8 mouse cellular contexts compared by ENCODE assay signal in genomic region chr19:5662310-5662709, GRCm38 (mm10). TPM values are rescaled to one million over a fixed set of nuclear protein-coding genes. Genes with fewer than 3 reads are reported as not detected.
A peak's percentile ranks its signal among the peaks of the same experiment; 100 is the strongest.
DNase-seq lines count a peak whose midpoint lies in the region; ATAC-seq and TF ChIP-seq lines count a peak whose summit lies in the region.

No protein-coding gene starts in this region.

- H3K4me2 ChIP-seq in lung, embryonic 14.5 days: peak overlapping the region; percentile 60
- H3K4me2 ChIP-seq in heart, embryonic 15.5 days: peak overlapping the region; percentile 56
- peak overlapping the region; percentile 62 for H3K4me2 ChIP-seq in lung, postnatal 0 days (replicated peaks; ENCODE audit: low read depth, low read length)
- peak overlapping the region; percentile 77 for H3K4me2 ChIP-seq in stomach, embryonic 16.5 days (ENCODE audit: low read depth, low read length)

- no peak for ATAC-seq in lung, embryonic 14.5 days (ENCODE audit: insufficient read depth)
- ATAC-seq in heart, embryonic 15.5 days (replicated peaks; ENCODE audit: insufficient number of reproducible peaks, insufficient read depth, low FRiP score, low read depth): no peak
- no peak for ATAC-seq in lung, postnatal 0 days
- ATAC-seq in stomach, embryonic 16.5 days (ENCODE audit: insufficient read depth, low FRiP score): no peak

- no peaks in the 10 kb centered on the region for H3K9me3 ChIP-seq in lung, embryonic 14.5 days (ENCODE audit: low read depth, low read length)
- no peaks in the 10 kb centered on the region for H3K9me3 ChIP-seq in heart, embryonic 15.5 days (replicated peaks)
- no peaks in the 10 kb centered on the region for H3K9me3 ChIP-seq in lung, postnatal 0 days (ENCODE audit: low read length)
- no peaks in the 10 kb centered on the region for H3K9me3 ChIP-seq in stomach, embryonic 16.5 days (replicated peaks; ENCODE audit: control insufficient read depth, low read length)

- 61% methylated on average over 8 of the region's 8 CpGs for WGBS in lung, embryonic 14.5 days
- 63% methylated on average over 8 of the region's 8 CpGs for WGBS in heart, embryonic 15.5 days
- WGBS in lung, postnatal 0 days: 61% methylated on average over 8 of the region's 8 CpGs
- 62% methylated on average over 8 of the region's 8 CpGs for WGBS in stomach, embryonic 16.5 days

- H3K9ac ChIP-seq in lung, embryonic 14.5 days: peak overlapping the region; percentile 60
- H3K9ac ChIP-seq in heart, embryonic 15.5 days: peak overlapping the region; percentile 61
- peak overlapping the region; percentile 20; the same call in 1 of the 2 replicates for H3K9ac ChIP-seq in lung, postnatal 0 days (replicated peaks; ENCODE audit: low read depth)
- H3K9ac ChIP-seq in stomach, embryonic 16.5 days (ENCODE audit: low read length): peak overlapping the region; percentile 76

- no peak for DNase-seq in lung, embryonic 14.5 days
- no peak for DNase-seq in lung, postnatal 4 days
- DNase-seq in lung, postnatal 0 days (ENCODE audit: low spot score): no peak
- no peak for DNase-seq in frontal cortex, postnatal 36 days (ENCODE audit: low spot score in 2 of 2)
- DNase-seq in embryo, embryonic 9.5 days (ENCODE audit: extremely low spot score): no peak
- DNase-seq in right cerebral cortex, adult 2 months (ENCODE audit: low spot score in 2 of 2): no peak

- no peak for TF ChIP-seq EP300 in lung, postnatal 0 days (IDR thresholded peaks at IDR 0.05)

- H3K4me1 ChIP-seq in lung, embryonic 14.5 days (ENCODE audit: insufficient read depth): peaks cover 5% of the 10 kb centered on the region; the same call in 1 of the 2 replicates
- H3K4me1 ChIP-seq in heart, embryonic 15.5 days (replicated peaks): peaks cover 27% of the 10 kb centered on the region
- no peaks in the 10 kb centered on the region for H3K4me1 ChIP-seq in lung, postnatal 0 days (ENCODE audit: insufficient read depth, low read depth, low read length)
- H3K4me1 ChIP-seq in stomach, embryonic 16.5 days (ENCODE audit: control insufficient read depth, insufficient read depth, low read length): peaks cover 22% of the 10 kb centered on the region

- H3K36me3 ChIP-seq in lung, embryonic 14.5 days (ENCODE audit: insufficient read depth): peaks cover 55% of the 10 kb centered on the region
- peaks cover 27% of the 10 kb centered on the region for H3K36me3 ChIP-seq in heart, embryonic 15.5 days
- H3K36me3 ChIP-seq in lung, postnatal 0 days (ENCODE audit: insufficient read depth, low read length): peaks cover 16% of the 10 kb centered on the region
- H3K36me3 ChIP-seq in stomach, embryonic 16.5 days (ENCODE audit: control insufficient read depth, insufficient read depth, low read length): no peaks in the 10 kb centered on the region

- H3K27me3 ChIP-seq in lung, embryonic 14.5 days (ENCODE audit: insufficient read depth, low read length): no peaks in the 10 kb centered on the region
- no peaks in the 10 kb centered on the region for H3K27me3 ChIP-seq in heart, embryonic 15.5 days
- H3K27me3 ChIP-seq in lung, postnatal 0 days (replicated peaks; ENCODE audit: insufficient read depth, low read length): no peaks in the 10 kb centered on the region
- no peaks in the 10 kb centered on the region for H3K27me3 ChIP-seq in stomach, embryonic 16.5 days (ENCODE audit: control insufficient read depth, insufficient read depth, low read length)

- peak overlapping the region; percentile 91; the same call in 1 of the 2 replicates for H3K27ac ChIP-seq in lung, embryonic 14.5 days (ENCODE audit: low read depth)
- H3K27ac ChIP-seq in heart, embryonic 15.5 days: peak overlapping the region; percentile 89
- peak overlapping the region; percentile 62 for H3K27ac ChIP-seq in lung, postnatal 0 days (ENCODE audit: low read length)
- H3K27ac ChIP-seq in stomach, embryonic 16.5 days (ENCODE audit: low read length): peak overlapping the region; percentile 91

- peak overlapping the region; percentile 58 for H3K4me3 ChIP-seq in lung, embryonic 14.5 days (ENCODE audit: low read depth, low read length)
- H3K4me3 ChIP-seq in heart, embryonic 15.5 days: peak overlapping the region; percentile 60
- peak overlapping the region; percentile 37 for H3K4me3 ChIP-seq in lung, postnatal 0 days (ENCODE audit: low read depth, low read length)
- peak overlapping the region; percentile 65 for H3K4me3 ChIP-seq in stomach, embryonic 16.5 days (replicated peaks; ENCODE audit: low read length)

- TF ChIP-seq CTCF in lung, embryonic 14.5 days (IDR thresholded peaks at IDR 0.05; ENCODE audit: low read depth): no peak
- TF ChIP-seq CTCF in lung, postnatal 0 days (IDR thresholded peaks at IDR 0.05): no peak

RNA-seq across cellular contexts. Expression of gene Sipa1, which starts 1.2 kb away (rescaled TPM):
- polyA plus RNA-seq in lung, embryonic 14.5 days (2014; fragmentation: Nextera tagmentation; extraction: Ambion mirVana): 40.4 and 49.3 TPM in 2 replicates
- 20.6 and 33.5 TPM in 2 replicates for polyA plus RNA-seq in heart, embryonic 15.5 days (2015; fragmentation: Nextera tagmentation; extraction: Ambion mirVana)
- polyA plus RNA-seq in lung, postnatal 0 days (2015; fragmentation: Nextera tagmentation; extraction: Ambion mirVana): 32.6 and 38.2 TPM in 2 replicates
- 17.3 and 18.1 TPM in 2 replicates for polyA plus RNA-seq in stomach, embryonic 16.5 days (2015; fragmentation: Nextera tagmentation; extraction: Ambion mirVana)

RNA-seq across cellular contexts. Expression of gene Rela, which starts 25.0 kb away (rescaled TPM):
- 52.3 and 54.2 TPM in 2 replicates for polyA plus RNA-seq in lung, embryonic 14.5 days (2014; fragmentation: Nextera tagmentation; extraction: Ambion mirVana)
- polyA plus RNA-seq in heart, embryonic 15.5 days (2015; fragmentation: Nextera tagmentation; extraction: Ambion mirVana): 33.2 and 46.7 TPM in 2 replicates
- polyA plus RNA-seq in lung, postnatal 0 days (2015; fragmentation: Nextera tagmentation; extraction: Ambion mirVana): 50.1 and 51.5 TPM in 2 replicates
- 47.9 and 50.3 TPM in 2 replicates for polyA plus RNA-seq in stomach, embryonic 16.5 days (2015; fragmentation: Nextera tagmentation; extraction: Ambion mirVana)

RNA-seq across cellular contexts. Expression of gene Map3k11, which starts 26.2 kb away (rescaled TPM):
- 36.6 TPM in 2 replicates for polyA plus RNA-seq in lung, embryonic 14.5 days (2014; fragmentation: Nextera tagmentation; extraction: Ambion mirVana)
- polyA plus RNA-seq in heart, embryonic 15.5 days (2015; fragmentation: Nextera tagmentation; extraction: Ambion mirVana): 23.7 and 29.6 TPM in 2 replicates
- polyA plus RNA-seq in lung, postnatal 0 days (2015; fragmentation: Nextera tagmentation; extraction: Ambion mirVana): 36.8 and 36.9 TPM in 2 replicates
- polyA plus RNA-seq in stomach, embryonic 16.5 days (2015; fragmentation: Nextera tagmentation; extraction: Ambion mirVana): 20.0 and 20.2 TPM in 2 replicates

RNA-seq across cellular contexts. Expression of gene Pcnx3, which starts 26.4 kb away (rescaled TPM):
- 28.4 and 35.2 TPM in 2 replicates for polyA plus RNA-seq in lung, embryonic 14.5 days (2014; fragmentation: Nextera tagmentation; extraction: Ambion mirVana)
- 8.9 and 14.2 TPM in 2 replicates for polyA plus RNA-seq in heart, embryonic 15.5 days (2015; fragmentation: Nextera tagmentation; extraction: Ambion mirVana)
- polyA plus RNA-seq in lung, postnatal 0 days (2015; fragmentation: Nextera tagmentation; extraction: Ambion mirVana): 11.3 and 12.9 TPM in 2 replicates
- polyA plus RNA-seq in stomach, embryonic 16.5 days (2015; fragmentation: Nextera tagmentation; extraction: Ambion mirVana): 17.2 and 17.4 TPM in 2 replicates

RNA-seq across cellular contexts. Expression of gene Kcnk7, which starts 41.9 kb away (rescaled TPM):
- polyA plus RNA-seq in lung, embryonic 14.5 days (2014; fragmentation: Nextera tagmentation; extraction: Ambion mirVana): 0.32 and 0.47 TPM in 2 replicates
- polyA plus RNA-seq in heart, embryonic 15.5 days (2015; fragmentation: Nextera tagmentation; extraction: Ambion mirVana): 0.40 TPM in 1 of 2 replicates, not detected in the other
- 0.87 and 1.3 TPM in 2 replicates for polyA plus RNA-seq in lung, postnatal 0 days (2015; fragmentation: Nextera tagmentation; extraction: Ambion mirVana)
- polyA plus RNA-seq in stomach, embryonic 16.5 days (2015; fragmentation: Nextera tagmentation; extraction: Ambion mirVana): 2.0 and 2.2 TPM in 2 replicates

Comparison
In these comparisons a context has a peak if more than half of its experiments do, and no peak if none do; other contexts are left out.
1. H3K9ac ChIP-seq: peak in every context shown above with its lines; median percentile 76 in stomach, embryonic 16.5 days; 61 in heart, embryonic 15.5 days; 60 in lung, embryonic 14.5 days; 20 in lung, postnatal 0 days.